Mouse (Mus musculus) adrenal gland, adult 2 months (tissue): ENCODE measurements around the gene Canx. TPM values are rescaled to one million over a fixed set of nuclear protein-coding genes. Genes with fewer than 3 reads are reported as not detected.
"Not testable (repeated sequence)": the region's sequence is repeated elsewhere in the genome, so short reads cannot be mapped to it uniquely, and the experiment has no call there.

Experiments used
- DNase-seq: peaks from one replicate; pipeline ENCODE4 v3.0.0; 2021
- long read RNA-seq: library from polyadenylated mRNA; stranded (forward); transcript quantifications from one replicate; pipeline ENCODE4 v2.0.0, GENCODE M21; 2021
- polyA plus RNA-seq: library from polyadenylated mRNA; depleted of rRNA; stranded (reverse); fragments of >200 nt; gene quantifications from 2 replicates; pipeline ENCODE4 v1.2.3, GENCODE M21; 2012; rRNA removed
- total RNA-seq, 2 experiments: library from RNA; stranded (reverse); gene quantifications; 2 replicates each; pipeline ENCODE4 v1.2.3; 2021

Canx gene
- total RNA-seq (100 to 1,000 TPM; 479 to 498 TPM), polyA plus RNA-seq (13.9 and 19.7 TPM in 2 replicates)
- long read RNA-seq, full-length matches to known transcripts, result 231 of 279 reads
- long read RNA-seq, partial matches to known transcripts, result 18 of 279 reads
- long read RNA-seq, other reads (novel, unspliced or antisense), result 30 of 279 reads

- DNase-seq, result peak; percentile 99
Observed at GRCm38 (mm10) chr11:50325496-50326301, at the start of gene Canx. Gene Canx (minus strand): TSS chr11:50325673.

GRCm38 (mm10) chr11:50374286-50375015 is 49.0 kb upstream of the Canx start:
- DNase-seq, result no peak

- no peak for DNase-seq
Observed at GRCm38 (mm10) chr11:50373621-50374020, 48.1 kb upstream of the Canx start.

GRCm38 (mm10) chr11:50373086-50373485 is 47.6 kb upstream of the Canx start:
- no peak for DNase-seq

DNA sequence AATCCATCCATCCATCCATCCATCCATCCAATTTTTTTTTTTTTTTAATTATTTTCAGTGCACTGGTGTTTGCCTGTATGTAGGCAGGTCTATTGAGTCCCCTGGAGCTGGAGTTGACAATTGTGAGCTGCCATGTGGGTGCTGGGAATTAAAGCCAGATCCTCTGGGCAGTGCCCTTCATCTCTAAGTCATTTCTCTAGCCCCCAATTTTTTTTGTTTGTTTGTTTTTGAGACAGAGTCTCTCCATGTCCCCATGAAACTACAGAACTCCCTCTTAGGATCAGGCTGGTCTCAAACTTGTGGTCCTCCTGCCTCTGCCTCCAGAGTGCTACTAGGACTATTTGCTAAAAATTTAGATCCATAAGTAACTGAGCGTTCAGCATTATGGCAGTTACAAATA is 46.4 kb upstream of the Canx start:
- no peak for DNase-seq

- peak; percentile 75 for DNase-seq
Observed at GRCm38 (mm10) chr11:50371399-50371841, 45.9 kb upstream of the Canx start.

DNA sequence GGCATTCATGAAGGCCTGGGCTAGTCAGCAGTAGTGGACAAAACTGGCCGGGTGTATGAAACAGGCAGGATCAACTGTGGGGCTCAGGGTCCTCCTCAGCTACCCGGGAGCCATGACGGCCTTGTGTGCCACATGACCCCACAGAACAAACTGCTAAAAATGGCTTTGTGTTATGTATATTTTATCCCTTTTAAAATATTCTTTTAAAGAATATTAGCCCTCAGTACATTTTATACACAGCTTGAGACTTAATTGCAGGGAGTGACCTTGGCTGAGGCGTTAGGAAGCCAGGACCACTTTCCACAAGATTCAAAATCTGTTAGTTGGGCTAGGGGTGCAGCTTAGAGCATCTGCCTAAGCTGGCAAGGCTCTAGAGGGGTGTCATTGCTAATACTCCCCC is 45.5 kb upstream of the Canx start:
- no peak for DNase-seq

GRCm38 (mm10) chr11:50369360-50369911 is 44.0 kb upstream of the Canx start:
- DNase-seq, result peak; percentile 28

DNA sequence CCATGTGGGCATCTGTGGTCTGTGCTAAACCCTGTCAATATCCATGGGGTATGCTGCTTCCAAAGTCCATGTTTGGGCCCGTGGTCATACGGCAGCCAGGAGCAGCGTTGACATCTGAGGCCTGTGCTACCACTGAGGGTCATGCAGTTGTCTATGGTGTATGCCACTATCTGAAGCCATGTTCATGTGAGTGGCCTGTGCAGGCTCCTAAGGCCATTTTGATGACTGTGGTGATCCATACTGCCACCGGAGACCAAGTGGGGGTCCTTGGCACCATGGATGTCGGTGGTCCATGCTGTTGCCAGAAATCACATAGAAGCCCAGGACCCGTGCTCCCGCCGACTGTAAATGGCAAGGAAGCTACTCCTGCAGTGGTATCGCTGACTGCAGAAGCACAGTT is 42.1 kb upstream of the Canx start:
- DNase-seq, result no peak

DNA sequence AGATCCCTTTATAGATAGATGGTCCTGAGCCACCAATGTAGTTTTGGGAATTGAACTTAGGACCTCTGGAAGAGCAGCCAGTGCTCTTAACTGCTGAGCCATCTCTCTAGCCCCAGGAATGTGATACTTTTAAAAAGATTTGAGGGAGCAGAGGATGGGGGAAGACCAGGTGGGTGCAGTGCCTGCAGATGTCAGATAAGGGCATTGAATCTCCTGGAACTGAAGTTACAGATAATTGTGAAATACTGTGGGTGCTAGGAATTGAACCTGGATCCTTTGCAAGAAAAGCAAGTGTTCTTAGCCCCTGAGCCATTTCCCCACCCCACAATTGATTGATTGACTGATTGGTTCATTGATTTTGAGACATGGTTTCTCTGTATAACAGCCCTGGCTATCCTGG is 39.8 kb upstream of the Canx start:
- no peak for DNase-seq

DNA sequence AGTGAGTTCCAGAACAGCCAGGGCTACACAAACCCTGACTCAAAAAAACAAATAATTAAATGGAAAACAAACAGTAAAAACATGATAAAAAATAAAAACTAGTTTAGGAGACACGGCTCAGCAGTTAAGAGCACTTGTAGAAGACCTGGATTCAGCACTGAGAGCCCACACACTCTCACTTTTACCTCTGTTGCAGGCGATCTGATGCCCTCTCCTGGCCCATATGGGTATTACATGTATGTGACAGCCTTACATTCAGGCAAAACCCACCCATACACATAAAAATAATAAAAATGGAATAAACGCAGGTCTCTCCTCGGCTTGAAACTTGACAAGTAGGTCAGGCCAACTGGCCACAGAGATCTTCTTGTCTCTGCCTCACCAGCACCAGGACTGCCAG is 39.1 kb upstream of the Canx start:
- DNase-seq, result peak; percentile 74

DNA sequence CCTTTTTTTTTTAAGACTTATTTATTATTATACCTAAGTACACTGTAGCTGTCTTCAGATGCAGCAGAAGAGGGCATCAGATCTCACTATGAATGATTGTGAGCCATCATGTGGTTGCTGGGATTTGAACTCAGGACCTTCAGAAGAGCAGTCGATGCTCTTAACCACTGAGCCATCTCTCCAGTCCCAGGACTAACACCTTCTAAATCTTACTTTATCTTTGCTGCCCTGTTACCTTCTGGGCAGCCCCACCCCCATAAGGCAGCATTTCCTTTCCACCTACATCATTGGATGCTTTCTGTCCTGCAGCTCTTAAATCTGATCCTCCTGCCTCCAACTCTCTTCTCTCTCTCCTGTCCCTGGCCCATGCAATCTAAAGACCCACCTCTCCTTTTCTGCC is 35.8 kb upstream of the Canx start:
- DNase-seq, result not testable (repeated sequence)

DNA sequence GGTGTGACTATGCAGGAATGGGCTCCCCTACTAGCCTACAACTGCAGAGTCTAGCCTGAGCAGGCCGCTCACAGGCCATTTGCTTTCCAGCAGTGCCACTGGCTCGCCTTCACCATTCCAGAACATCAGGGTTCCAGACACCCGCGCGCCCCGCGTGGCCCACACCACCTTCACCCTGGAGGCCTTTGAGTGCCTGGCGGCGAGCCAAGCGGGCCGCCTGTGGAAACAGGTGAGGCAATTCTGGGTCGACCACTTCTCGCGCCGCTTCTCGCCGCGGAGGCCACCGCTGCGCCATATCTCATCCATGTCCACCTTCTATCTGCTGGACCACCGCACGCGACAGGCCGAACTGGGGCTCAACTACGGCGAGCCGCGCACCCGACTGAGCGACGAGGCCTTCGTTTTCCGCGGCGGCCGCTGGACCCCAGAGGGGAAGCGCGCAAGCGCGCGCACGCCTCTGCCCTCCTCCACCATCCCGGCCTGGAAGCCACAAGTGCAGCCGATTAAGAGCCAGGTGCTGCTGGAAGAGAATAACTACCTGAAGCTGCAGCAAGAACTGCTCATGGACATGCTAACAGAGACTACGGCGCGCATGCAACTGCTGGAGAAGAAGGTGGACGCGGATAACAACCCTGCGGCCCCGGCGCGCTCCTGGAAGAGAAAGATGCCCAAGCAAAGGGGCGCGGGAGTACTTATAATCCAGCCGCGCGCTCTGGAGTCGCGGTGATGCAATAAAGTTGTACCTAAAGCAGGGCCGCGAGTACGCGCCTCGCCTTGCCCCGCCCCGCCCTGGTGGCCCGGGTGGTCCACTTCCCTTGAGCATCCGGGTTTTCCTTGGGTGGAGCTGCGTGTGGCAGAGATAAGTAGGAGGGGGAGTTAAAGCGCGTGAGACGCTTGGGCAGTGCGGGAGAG is 33.7 kb upstream of the Canx start:
- DNase-seq, result peak; percentile 38

DNA sequence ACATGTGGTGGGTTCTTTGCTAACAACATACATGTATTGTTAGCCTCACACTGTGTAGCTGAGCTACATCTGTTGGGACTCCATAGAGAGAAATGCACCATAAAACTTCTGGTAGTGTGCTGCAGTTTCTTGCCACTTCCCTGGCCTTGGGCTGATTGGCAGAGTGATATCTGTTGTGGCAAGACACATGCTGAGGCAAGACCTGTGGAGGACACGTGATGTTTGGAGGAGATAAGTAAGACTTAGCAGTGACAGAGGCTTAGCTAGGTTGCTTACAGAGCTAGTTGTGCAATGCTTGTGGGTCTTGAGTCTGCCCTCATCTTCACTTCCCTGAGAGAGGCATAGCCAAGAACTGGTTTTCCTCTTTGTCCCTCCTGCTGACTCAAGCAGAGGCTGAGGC is 29.9 kb upstream of the Canx start:
- no peak for DNase-seq

DNA sequence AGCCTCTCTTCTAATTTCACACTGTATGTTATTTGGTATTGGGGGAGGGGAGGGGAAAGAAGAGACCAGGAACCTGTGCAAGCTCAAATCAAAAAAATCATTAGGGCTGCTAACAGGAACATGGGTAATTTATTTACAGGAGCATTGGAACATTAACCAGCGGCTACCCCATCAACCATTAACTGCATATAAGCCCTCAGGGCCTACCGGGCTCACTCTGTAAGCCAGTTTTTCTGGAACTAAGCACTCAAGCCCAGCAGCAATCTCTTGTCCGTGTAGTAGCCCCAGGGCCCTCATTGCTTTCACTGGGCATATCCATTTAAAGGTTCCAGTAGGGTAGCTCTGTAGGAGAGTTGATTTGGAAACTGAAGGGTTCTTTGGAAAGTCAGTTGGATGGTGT is 29.4 kb upstream of the Canx start:
- DNase-seq, result no peak

DNA sequence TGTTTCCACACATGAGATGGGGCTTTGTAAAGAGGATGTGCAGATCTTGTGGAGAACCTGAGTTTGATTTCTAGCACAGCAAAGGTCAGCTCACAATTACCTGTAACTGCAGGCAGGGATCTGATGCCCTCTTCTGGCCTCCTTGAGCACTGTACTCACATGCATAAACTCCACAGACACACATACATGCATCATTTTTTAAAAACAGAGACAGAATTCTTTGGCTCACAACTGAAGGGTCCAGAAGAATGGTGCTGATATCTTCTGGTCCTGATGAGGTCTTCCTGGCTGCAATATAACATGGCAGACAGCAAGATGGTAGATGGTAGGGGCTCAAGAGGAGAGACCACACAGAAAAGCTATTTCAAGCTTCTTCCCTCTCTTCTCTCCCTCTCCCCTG is 28.7 kb upstream of the Canx start, which contains the start of gene Cby3:
Cby3 (plus strand) TSS at position 301 of the 400 bp plus-strand sequence.
- no peak for DNase-seq

- DNase-seq, result no peak
Observed at GRCm38 (mm10) chr11:50352177-50352576, 26.7 kb upstream of the Canx start.

DNA sequence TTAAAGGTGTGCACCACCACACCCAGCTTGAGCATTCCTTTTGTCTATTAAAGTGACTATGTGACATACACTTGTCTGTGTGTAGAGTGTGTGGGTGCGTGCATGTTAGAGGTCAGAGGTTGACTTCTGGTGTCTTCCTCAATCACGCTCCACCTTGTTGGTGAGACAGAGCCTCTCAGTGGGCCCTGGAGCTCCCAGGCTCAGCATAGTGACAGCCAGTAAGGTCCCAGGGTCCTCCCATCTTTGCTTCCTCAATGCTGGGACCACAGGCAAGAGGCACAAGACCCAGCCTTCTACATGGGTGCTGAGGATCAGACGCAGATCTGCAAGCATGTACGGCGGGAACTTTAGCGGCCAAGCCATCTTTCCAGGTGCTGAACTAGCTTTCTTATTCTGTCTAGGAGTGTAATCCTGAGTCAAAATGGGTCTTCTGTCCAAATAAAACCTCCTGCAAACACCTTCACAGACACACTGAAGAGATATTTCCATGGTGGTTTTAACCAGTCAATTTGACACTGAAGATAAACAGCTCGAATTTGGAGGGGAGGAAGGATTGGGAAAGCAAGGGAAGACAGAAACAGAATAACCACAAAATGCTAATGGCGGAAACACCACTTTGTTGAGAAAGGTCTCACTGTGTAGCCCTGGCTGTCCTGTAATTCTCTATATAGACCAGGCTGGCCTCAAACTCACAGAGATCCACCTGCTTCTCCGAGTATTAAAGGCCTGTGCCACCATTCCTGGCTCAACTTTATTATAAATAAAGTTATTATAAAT is 21.0 kb upstream of the Canx start:
- DNase-seq, result no peak

GRCm38 (mm10) chr11:50345486-50345885 is 20.0 kb upstream of the Canx start:
- DNase-seq, result no peak

- DNase-seq, result no peak
Observed at GRCm38 (mm10) chr11:50336891-50337290, 11.4 kb upstream of the Canx start.

DNA sequence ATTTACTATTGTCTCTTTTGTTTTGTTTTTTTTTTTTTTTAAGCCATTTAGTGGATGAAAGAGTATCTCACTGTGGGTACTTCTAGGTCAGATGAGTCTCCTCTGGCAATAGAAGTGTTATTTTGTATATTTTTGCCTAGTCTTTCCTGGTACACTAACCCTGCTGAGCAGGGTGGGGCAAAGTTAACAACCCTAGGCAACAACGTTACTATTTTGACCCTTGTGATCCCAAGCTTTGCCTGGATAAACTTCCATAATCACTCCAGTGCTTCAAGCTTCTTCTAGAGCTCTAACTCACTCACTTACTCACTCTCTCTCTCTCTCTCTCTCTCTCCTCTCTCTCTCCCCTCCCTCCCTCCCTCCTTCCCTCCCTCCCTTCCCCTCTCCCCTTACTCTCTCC is 10.7 kb upstream of the Canx start:
- DNase-seq, result no peak
